Mouse (Mus musculus): ENCODE measurements around the gene Il4.

The Il4 gene

DNA sequence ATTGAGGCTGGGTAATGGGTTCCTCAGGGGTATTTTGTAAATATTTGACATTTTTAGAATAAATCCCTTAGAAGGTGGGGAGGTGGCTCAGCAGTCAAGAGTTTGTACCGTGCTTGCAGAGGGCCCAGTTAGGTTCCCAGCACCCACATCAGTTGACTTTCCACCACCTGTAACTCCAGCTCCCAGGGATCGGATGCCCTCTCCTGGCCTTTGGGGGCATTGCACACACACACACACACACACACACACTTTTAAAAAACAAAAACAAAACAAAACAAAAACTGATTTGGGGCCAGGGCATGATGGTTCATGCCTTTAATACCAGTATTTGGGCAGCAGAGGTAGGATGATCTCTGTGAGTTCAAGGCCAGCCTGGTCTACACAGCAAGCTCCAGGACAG, 5.7 kb upstream of the Il4 start:
- no peak for DNase-seq (ENCODE audit: low spot score)

DNA sequence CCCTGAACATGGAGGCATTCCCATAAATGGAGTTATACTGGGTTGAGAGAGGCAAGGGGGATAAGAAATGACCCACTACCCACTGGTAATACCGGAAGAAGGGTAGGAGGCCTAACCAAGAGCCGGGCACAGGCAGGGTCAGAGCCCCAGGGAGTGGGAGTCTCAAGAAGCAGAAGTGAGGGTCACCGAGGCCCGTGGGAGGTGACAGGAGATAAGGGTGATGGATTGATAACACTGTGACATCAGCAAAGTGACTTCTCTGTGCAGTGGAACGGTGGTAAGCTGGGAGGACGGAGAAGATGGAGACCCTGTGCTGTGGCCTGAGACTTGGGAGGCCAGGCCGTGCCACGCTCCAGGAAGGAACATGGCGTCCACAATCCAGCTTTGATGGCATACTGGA, 5.1 kb upstream of the Il4 start:
- no peak for DNase-seq (ENCODE audit: low spot score)

DNA sequence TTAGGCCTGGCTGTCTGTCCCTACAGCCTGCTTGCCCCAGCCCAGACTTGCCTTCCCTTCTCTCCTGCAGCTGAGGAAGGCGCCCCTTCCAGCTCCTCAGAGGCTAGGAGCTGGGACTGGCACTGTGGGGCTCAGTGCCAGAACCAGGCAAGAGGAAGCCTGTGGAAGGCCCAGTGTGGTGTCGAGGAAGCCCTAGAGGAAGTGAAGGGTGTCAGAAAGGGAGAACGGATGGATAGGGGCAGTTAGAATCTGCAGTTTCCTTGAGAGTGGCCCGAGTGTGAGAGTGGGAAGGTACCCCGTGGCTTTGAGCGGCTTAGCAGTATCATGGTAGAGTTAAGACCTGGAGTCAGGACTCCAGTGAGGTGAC, 4.0 kb upstream of the Il4 start:
- DNase-seq (ENCODE audit: low spot score) = no peak

DNA sequence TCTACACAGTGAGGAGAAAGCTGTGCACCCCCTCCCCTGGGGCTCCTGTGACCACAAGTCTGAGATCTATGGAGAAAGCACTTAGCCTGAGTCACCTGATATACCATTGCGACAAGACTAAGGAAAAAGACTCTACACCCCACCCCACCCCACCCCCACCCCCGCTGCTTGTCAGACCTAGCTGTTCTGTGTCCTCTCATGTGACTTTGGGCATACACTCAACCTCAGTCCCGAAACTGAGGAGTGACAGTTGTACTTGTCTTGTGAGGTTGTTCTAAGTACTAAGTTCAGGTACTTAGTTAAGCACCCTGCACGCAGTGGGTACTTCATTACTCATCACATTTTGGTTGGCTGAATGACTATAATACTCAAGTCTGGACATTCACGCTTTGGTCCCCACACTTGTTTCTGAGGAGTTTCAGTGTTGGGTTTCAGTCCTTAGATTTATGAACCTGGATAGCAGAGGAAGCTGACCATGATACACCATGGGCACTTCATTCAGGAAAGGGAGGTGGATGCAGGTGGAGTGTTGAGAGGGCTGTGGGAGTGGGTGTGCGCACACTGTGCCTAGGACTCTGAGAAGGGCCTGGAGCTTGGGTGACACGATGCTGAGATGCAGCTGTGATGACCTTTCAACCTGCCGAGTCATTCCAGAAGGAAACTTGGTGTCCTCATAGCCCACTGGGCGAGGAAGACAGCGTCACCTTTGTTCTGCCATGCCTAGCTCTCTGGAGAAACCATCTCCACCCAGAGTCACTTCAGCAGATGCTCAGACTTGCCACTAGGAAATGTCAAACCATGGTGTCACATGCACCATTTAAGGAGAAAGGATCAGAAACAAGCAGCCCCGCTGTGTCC, 3.3 kb upstream of the Il4 start:
- DNase-seq (ENCODE audit: low spot score) = no peak

DNA sequence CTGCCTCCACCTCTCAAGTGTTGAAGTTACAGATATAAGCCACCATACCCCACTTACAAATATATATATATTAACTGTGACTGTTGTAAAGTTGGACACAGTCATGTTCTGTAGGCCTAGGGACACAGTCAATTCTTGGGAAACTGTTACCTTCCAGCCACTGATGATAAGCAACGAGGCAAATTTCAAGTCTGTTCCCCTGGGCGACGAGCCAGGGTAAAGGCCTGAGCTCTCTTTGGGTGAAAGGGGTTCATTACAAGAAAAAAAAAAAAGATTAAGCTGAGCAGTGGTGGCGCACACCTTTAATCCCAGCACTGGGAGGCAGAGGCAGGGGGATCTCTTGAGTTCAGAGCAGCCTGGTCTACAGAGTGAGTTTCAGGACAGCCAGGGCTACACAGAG, 1.6 kb upstream of the Il4 start:
- DNase-seq (ENCODE audit: low spot score) = no peak

DNA sequence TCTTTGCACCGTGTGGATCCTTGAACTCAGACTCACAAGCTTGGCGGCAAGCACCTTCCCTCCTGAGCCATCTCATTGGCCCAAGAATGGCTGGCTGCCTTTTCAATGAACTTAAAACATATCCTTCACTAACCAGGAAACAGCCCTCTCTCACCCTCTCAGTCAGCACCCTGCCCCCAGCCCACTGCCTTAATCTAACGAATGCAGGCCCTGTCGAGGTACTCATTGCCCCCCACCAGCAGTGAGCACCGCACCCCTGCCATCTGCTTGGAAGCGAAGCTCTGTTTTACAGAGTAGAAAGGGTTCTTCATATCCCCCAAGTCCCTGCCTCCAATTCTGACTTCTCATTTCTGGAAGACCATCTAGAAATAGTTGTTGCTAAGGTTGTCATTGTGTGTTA, 959 bp upstream of the Il4 start:
- DNase-seq (ENCODE audit: low spot score) = no peak

DNA sequence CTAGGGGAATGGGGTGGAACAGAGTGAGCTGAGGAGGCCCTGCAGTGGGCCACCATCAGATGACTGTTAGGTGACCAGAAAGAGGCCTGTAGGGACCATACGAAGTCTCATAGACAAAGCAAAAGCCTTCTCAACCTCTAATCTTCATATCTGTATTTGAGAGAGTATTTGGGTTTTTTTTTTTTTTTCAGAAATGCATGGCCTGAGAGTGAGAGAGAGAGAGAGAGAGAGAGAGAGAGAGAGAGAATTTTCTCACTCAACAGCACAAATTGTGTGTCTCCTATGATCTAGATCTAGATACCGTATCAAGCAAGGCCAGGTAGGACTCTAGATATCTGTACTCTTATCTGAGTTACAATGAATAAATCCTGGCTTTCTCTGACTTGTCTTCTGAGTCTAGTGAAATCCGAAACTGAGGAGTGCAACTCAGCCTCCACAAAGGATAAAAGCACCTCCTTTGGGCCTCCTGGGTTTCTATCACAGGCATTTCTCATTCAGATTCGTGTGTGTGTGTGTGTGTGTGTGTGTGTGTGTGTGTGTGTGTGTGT, 833 bp downstream of the Il4 start:
- no peak for DNase-seq (ENCODE audit: low spot score)

DNA sequence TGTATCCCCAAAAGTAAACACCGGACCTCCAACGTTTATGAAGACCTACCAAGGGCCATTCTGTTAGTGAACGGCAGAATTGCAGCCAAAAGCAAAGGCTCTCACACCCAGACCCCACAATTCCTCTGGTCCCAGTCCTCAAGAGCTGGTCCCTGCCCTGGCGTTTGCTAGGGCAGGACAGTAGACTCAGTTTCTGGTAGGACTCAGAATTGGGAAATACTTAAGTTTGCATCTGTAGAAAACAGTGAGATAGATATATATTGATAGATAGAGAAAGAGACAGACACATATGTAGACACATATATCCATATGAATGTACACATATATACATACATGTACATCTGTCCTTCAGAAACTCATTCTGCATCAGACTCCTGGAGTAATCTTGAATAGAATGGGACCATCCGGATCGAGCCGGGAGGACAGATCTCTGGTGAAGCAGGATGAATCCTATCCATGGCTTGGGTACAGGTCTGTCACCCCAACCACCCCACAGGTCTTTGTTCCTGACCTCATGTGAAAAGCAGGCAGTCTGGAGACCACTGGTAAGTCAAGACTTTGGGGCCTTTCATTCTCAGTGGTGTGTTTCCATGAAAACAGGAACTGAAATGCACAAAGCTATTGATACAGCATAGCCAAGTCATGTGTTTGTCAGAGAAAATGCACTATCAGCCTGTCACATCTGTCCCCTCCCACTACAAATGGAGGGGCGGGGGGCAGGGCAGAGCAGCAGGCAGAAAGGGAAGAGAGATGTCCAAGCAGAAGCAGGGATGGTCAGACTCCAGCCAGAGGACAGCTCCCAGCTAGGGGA, 1.5 kb downstream of the Il4 start:
- DNase-seq (ENCODE audit: low spot score) = no peak

DNA sequence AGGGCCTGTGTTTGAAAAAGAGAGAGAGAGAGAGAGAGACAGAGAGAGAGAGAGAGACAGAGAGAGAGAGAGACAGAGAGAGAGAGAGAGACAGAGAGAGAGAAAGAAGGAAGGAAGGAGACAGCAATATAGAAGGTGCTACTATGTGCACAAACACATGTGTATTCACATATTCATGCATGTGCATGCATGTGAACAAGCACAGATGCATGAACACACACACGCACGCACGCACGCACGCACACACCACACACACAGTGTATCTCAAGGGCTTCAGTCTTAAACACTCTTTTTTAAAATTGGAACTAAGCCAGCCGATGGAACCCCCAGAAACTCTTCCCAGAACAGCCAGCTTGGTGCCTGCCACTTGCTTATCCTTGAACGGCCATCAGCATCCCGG, 2.9 kb downstream of the Il4 start:
- no peak for DNase-seq (ENCODE audit: low spot score)

DNA sequence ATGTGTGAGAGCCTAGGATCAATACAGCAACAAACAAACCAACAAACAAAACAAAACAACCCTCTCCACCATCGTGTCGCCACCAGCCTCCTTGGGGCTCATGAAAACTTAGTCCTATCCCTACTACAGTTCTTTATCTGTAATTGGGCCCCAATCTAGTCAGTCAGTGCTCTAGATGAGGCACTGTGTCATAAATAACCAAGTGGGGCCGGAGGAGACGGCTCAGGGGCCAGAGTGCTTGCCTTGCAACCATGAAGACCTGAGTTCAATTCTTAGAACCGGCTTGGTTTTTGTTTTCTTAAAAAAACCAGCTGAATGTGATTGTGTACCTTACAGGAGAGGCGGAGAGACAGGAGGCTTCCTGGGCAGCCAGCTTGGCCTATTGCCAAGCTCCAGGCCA, 3.3 kb downstream of the Il4 start:
- no peak for DNase-seq (ENCODE audit: low spot score)

DNA sequence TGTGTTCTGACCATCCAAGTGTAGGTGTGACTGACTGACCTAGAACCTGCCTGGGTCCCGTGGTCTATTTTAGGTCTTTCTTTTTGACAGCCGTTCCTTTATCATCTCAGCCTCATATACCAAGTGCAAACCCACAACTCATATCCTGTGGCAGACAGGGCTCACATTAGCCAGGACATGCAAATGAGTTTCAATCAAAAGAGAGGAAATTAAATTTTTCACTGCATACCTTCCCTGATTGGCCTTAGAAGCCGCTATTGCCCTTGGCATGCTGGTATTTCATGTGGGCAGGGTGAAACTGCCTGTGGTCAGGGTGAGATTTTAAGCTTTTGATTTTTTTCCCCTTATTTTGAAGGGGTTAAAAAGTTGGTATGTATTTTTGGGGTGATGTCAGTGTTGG, 8.8 kb downstream of the Il4 start:
- no peak for DNase-seq (ENCODE audit: low spot score)

DNA sequence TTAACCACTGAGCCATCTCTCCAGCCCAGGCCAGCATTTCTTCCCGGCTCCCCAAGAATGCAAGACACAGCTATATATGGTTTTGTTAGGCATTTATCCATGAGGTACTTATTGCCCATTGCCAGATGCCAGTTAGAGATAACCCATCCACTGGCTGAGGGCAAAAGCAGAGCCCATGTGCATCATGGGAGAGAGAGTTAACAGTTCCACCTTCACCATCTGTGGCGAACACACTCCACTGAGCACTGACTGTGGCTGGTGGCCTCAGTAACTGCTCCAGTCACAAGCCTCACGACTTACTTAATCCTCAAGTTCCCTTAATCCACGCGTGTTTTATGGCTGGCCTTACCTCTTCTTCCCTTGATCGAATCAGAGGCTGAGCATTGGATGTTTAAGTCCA, 9.2 kb downstream of the Il4 start:
- DNase-seq (ENCODE audit: low spot score) = no peak

DNA sequence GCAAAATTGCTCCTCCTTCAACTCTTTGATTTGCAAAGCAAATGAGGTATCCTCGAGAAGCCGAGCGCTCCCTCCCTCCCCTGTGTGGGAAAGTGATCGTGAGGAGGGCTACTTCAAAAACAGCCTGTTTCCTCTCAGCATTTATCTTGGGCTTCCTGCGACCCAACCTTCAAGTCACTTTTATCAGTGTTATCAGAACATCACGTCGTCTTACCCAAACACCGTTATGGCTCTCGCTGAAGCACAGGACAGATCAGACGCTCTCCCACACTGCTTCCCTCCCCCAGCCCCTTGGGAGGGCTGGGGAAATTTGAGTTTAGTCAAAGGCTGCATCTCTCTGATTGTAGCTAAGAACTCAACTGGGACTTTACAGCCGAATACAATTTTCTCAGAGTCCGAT, 12.9 kb downstream of the Il4 start:
- DNase-seq (ENCODE audit: low spot score) = no peak

DNA sequence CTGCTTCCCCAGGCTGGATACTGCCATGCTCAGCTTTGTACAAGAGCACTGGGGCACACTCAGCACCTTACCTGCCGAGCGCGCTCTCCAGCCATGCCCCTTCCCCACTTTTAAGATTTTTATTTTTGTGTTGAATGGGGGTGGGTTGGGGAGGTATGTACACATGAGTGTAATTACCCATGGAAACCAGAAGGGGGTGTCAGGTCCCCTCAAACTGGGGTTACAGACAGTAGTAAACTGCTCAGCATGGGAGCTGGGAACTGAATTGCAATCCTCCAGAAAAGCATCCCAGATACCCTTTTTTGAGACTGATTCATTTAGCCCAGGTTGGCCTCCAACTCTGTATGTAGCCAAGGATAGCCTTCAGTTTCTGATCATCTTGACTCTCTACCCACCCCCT, 13.5 kb downstream of the Il4 start:
- no peak for DNase-seq (ENCODE audit: low spot score)

DNA sequence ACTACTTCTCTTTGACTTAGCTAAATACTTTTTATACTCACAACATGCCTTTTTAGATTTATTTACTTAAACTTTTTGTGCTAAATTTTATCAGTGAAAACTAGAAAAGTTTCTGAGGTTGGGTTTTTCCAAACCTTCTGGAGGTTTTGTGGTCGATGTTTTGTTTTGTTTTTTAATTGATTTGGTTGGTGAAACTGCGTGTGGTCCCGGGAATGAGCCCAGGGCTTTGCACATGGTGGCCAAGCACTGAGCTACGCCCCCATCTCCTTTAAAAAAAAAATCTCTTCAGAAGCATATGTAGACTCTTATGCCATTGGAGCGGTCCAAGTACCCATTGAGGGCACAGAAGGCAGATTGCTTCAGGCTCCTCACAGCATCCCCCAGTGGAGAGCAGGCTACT, 27.4 kb downstream of the Il4 start:
- DNase-seq (ENCODE audit: low spot score) = no peak

DNA sequence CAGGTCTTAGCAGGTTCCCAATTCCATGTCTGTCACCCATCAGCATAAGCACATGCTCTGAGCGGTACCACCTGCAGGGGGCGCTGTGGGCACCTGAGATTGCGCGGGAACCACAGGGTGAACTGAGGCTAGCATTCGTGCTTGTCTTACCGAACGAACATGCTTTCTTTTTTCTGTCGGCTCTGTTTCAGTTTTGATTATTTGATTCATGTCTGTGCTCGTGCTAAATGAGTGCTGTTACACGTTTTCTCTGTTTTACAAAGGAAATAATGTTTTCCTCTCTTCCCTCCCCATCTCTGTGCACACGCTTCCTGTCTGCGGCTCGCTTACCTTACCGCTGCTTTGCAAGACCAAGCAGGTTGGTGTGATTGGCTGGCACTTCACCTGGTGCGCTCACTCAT, 28.1 kb downstream of the Il4 start:
- DNase-seq (ENCODE audit: low spot score) = no peak

DNA sequence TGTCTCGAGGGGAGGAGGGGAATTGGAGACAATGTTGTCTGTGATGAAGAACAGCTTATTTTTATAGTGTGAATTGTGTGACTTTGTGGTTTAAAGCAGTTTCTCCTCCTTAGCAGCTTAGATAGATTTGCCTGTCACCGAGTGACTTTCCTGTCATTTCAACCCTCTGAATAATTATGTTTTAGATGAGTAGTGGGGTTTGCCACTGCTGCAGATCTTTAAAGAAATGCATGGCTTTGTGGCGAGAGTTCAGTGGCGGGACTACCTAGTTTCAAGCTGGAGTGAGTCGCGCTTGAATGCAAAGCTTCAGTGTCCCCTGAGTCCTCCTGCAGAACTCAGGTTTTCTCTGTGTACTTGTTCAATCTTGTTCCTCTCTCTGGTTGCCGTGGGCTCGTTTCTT, 30.2 kb downstream of the Il4 start:
- no peak for DNase-seq (ENCODE audit: low spot score)

DNA sequence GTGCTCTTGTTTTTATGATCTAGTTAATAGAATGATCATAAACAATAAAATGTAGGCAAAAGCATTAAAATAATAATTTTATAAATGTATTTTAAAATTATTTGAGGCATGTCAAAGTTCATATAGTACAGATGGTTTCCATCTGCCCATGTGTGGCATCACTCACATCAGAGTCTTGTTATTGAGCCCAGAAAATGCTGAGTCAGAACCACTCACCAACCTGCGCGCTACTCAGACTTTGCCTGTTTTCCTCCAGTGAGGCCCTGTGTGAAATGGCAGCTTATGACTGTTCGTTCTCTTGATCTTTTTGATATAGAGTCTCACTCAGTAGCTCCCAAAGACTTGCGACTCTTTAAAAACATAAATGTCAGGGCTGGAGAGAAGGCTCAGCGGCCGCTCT, 33.0 kb downstream of the Il4 start:
- DNase-seq (ENCODE audit: low spot score) = no peak

DNA sequence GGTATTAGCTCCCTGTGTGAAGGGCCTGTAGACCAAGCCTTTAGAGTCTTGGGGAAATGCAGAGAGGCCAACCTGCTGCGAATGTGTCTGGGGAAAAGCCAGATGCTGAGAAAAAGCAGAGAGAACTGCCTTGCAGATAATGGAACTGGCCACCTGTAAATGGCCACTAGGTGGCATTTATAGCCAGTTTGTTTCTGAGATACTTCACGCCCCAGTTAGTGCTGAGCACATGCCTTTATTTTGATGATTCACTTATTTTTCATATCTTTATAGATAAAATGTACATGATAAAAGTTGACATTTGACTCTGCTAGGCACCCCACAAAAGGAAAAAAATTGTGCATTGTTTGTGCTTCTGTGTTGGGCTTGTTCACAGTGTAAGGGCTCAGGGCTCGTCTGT, 33.6 kb downstream of the Il4 start:
- DNase-seq (ENCODE audit: low spot score) = no peak

DNA sequence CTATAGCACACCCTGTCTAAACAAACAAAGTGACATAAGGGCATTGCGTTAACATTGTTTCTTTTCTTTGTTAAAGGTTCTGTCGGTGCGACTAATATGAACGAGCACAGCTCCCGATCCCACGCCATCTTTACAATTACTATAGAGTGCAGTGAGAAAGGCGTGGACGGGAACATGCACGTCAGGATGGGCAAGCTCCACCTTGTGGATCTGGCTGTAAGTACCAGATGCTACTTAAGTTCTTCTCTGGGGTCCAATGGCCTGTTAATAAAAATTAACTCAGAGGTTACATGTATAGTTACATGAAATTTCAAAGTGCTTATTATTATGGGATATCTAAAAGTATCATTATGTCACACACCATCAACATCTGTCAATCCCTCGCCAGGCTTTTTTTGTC, 35.3 kb downstream of the Il4 start:
- DNase-seq (ENCODE audit: low spot score) = no peak

DNA sequence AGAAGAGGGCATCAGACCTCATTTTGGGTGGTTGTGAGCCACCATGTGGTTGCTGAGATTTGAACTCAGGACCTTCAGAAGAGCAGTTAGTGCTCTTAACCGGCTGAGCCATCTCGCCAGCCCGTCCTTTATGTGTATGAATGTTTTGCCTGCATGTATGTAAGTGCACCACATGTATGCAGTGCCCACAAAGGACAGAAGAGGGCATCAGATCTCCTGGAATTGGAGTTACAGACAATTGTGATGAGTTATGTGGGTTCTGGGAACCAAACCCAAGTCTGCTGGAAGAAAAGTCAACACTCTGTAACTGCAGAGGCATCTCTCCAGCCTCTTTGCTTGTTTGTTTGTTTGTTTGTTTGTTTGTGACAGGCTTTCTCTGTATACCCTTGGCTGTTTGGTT, 37.9 kb downstream of the Il4 start:
- no peak for DNase-seq (ENCODE audit: low spot score)

DNA sequence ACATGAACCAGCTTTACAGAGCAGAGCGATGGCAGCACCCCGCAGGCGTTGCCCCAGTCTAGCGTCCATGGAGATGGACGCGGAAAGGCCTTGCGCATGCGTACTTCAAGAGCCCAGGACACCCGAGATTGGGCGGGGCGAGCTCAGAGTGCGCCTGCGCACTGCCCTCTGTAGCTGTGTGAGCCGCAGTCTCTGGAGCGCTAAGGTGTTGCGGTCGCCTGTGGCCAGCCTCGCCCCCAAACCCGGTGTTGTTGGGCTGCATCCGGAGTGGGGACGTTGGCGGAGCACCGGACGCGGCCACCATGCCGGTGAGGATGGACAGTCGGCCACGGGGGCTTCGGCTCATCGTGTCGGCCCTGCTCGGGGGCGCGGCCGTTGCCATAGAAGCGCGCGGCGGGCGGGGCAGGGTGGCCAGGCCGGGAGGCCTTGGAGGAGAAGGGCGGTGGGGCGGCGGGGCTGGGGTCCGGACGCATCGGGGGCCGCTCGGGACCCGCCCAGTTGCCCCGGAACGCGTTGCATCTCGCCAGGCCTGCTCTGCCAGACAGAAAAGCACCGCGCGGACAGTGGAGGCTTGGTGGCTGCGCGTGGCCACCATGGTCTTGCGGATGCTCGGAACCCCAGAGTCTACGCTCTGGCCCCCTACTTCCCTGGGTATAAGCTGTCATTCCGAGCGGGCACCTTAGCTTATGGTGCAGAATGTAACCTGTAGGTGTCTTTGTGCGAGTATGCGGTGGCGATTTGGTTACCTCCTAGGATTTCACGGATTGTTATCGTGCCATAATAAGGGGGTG, 51.0 kb downstream of the Il4 start, which contains the start of gene Kif3a:
Gene Kif3a, plus strand, starts transcription at position 156 of the 791 bp plus-strand sequence.
- peak; percentile 81 for DNase-seq (ENCODE audit: low spot score)

DNA sequence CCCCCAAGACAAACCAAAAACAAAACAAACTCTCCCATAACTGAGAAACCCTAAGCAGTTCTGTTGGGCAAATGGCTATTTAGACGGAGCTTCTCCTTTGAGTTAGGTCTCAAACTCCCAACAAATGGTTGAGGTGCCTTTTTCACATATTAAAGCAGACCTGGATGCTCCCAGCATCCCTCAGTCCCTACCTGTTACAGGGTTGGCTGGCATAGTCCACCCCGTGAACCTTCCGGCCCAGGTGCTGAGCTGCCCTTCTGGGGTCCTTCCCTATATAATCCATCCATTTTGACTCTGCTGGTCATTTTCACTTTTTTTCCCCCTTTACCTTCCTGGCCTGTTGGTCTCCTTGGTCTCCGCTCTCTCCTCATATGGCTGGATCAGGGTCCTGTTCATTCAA, 51.8 kb downstream of the Il4 start:
- no peak for DNase-seq (ENCODE audit: low spot score)
